Mouse (Mus musculus) heart, postnatal 0 days (tissue): ENCODE results near the gene Hoxb8.

ENCODE experiments used
- CTCF ChIP-seq: IDR thresholded peaks from 2 replicates; pipeline ENCODE4 v1.5.1; 2016; ENCODE audit warnings: antibody characterized with exemption, control low read depth, low read depth
- EP300 ChIP-seq: IDR thresholded peaks from 2 replicates; pipeline ENCODE4 v1.6.1; 2016; ENCODE audit warnings: antibody characterized with exemption, low read depth

- TF ChIP-seq CTCF (no peak), EP300 (no peak)
Measured at GRCm38 (mm10) chr11:96315344-96315681, 33.6 kb downstream of the Hoxb8 start.
